Mouse (Mus musculus) embryonic facial prominence, embryonic 10.5 days (tissue): Measurements from ENCODE around the gene Pcbp4. TPM values are rescaled to one million over a fixed set of nuclear protein-coding genes. Genes with fewer than 3 reads are reported as not detected.

ENCODE experiments used
- DNase-seq: peaks from one replicate; pipeline ENCODE4 v3.0.0-alpha.2; 2017; ENCODE audit warnings: low spot score
- H3K27ac ChIP-seq: fragments of 300-500 bp; sonication (generic); replicated peaks from 2 replicates; pipeline ENCODE4 v1.5.1; 2016; ENCODE audit warnings: mild to moderate bottlenecking
- H3K27me3 ChIP-seq: fragments of 300-500 bp; sonication (generic); replicated peaks from 2 replicates; pipeline ENCODE4 v1.6.1; 2016; ENCODE audit warnings: low read depth, mild to moderate bottlenecking; ENCODE audit not compliant: poor library complexity, severe bottlenecking
- H3K36me3 ChIP-seq: fragments of 300-500 bp; sonication (generic); replicated peaks from 2 replicates; pipeline ENCODE4 v1.6.1; 2016; ENCODE audit warnings: mild to moderate bottlenecking, moderate library complexity
- H3K4me1 ChIP-seq: fragments of 300-500 bp; sonication (generic); 2 replicates; pipeline ENCODE4 v1.6.1; 2016
- H3K4me3 ChIP-seq: fragments of 300-500 bp; sonication (generic); 2 replicates; pipeline ENCODE4 v1.5.1; 2016; ENCODE audit warnings: mild to moderate bottlenecking, moderate library complexity
- H3K9me3 ChIP-seq: fragments of 300-500 bp; sonication (generic); 2 replicates; pipeline ENCODE4 v1.6.1; 2016; ENCODE audit warnings: mild to moderate bottlenecking
- WGBS: fragments of 180-500 bp; shearing (Covaris S2); methylation state at CpG from one replicate; pipeline ENCODE4 v1.1.7; 2016; 5-methylcytosine and 5-hydroxymethylcytosine counted together
- polyA plus RNA-seq: library from polyadenylated mRNA; unstranded; fragments of >200 nt; fragmentation: Nextera tagmentation; extraction: Ambion mirVana; gene quantifications from 2 replicates; pipeline ENCODE4 v1.2.1, GENCODE M21; 2016

Pcbp4 gene
- polyA plus RNA-seq, 1 experiment from 2014 or later, result 320 TPM

- DNase-seq, result no peak
- Histone ChIP-seq H3K4me3 (no peak overlapping the region), H3K4me1 (peaks cover 61% of the 10 kb centered on the region), H3K27me3 (peaks cover 18% of the 10 kb centered on the region; the same call in 1 of the 2 replicates), H3K9me3 (no peaks in the 10 kb centered on the region), H3K36me3 (peaks cover 20% of the 10 kb centered on the region), H3K27ac (no peak overlapping the region; the same call in 1 of the 2 replicates)
- 68% methylated on average over 9 of the region's 9 CpGs for WGBS
Measured at GRCm38 (mm10) chr9:106469776-106470175, 16.7 kb downstream of the Pcbp4 start.

- peak overlapping the region; percentile 31; the same call in 1 of the 2 replicates for H3K27ac ChIP-seq
- H3K4me1 ChIP-seq, result peaks cover 63% of the 10 kb centered on the region
Measured at GRCm38 (mm10) chr9:106470991-106471750, 18.1 kb downstream of the Pcbp4 start.

GRCm38 (mm10) chr9:106471892-106472291, 18.8 kb downstream of the Pcbp4 start:
- H3K4me1 ChIP-seq, result peaks cover 70% of the 10 kb centered on the region
- no peaks in the 10 kb centered on the region for H3K9me3 ChIP-seq
- peak overlapping the region; percentile 35 for H3K4me3 ChIP-seq
- DNase-seq, result peak; percentile 73
- H3K36me3 ChIP-seq, result 0 out of 2 replicates have a peak, but pooled peaks cover 2% of the 10 kb centered on the region
- peaks cover 6% of the 10 kb centered on the region; the same call in 1 of the 2 replicates for H3K27me3 ChIP-seq
- H3K27ac ChIP-seq, result peak overlapping the region; percentile 31; the same call in 1 of the 2 replicates
- 7% methylated on average over 5 of the region's 5 CpGs for WGBS

More at GRCm38 (mm10) chr9:106470991-106471750, 18.1 kb downstream of the Pcbp4 start:
- Histone ChIP-seq H3K4me3 (peak overlapping the region; percentile 35; the same call in 1 of the 2 replicates), H3K36me3 (peaks cover 6% of the 10 kb centered on the region; the same call in 1 of the 2 replicates), H3K9me3 (no peaks in the 10 kb centered on the region), H3K27me3 (peaks cover 6% of the 10 kb centered on the region; the same call in 1 of the 2 replicates)
- no peak for DNase-seq
- 61% methylated on average over 14 of the region's 14 CpGs for WGBS

- Histone ChIP-seq H3K4me3 (no peak overlapping the region), H3K9me3 (no peaks in the 10 kb centered on the region), H3K27ac (peak overlapping the region; percentile 37; the same call in 1 of the 2 replicates), H3K4me1 (peaks cover 70% of the 10 kb centered on the region), H3K27me3 (peaks cover 6% of the 10 kb centered on the region; the same call in 1 of the 2 replicates), H3K36me3 (no peaks in the 10 kb centered on the region)
- DNase-seq, result no peak
- 69% methylated on average over 4 of the region's 4 CpGs for WGBS
Measured at GRCm38 (mm10) chr9:106472321-106472720, 19.2 kb downstream of the Pcbp4 start.

GRCm38 (mm10) chr9:106473081-106473752, 20.1 kb downstream of the Pcbp4 start:
- Histone ChIP-seq H3K27ac (0 out of 2 replicates have a peak overlapping the region, but pooled peaks have one; percentile 77), H3K27me3 (peaks cover 6% of the 10 kb centered on the region; the same call in 1 of the 2 replicates), H3K36me3 (no peaks in the 10 kb centered on the region), H3K9me3 (no peaks in the 10 kb centered on the region), H3K4me3 (no peak overlapping the region), H3K4me1 (peaks cover 78% of the 10 kb centered on the region)
- no peak for DNase-seq
- WGBS, result 90% methylated on average over 16 of the region's 16 CpGs

GRCm38 (mm10) chr9:106473753-106474105, 20.6 kb downstream of the Pcbp4 start:
- WGBS, result 77% methylated on average over 5 of the region's 5 CpGs
- no peak overlapping the region for H3K4me3 ChIP-seq
- no peaks in the 10 kb centered on the region for H3K36me3 ChIP-seq
- peaks cover 80% of the 10 kb centered on the region for H3K4me1 ChIP-seq
- no peaks in the 10 kb centered on the region for H3K9me3 ChIP-seq
- no peak for DNase-seq
- peaks cover 6% of the 10 kb centered on the region; the same call in 1 of the 2 replicates for H3K27me3 ChIP-seq
- H3K27ac ChIP-seq, result peak overlapping the region; percentile 77

GRCm38 (mm10) chr9:106474456-106474855, 21.4 kb downstream of the Pcbp4 start:
- DNase-seq, result peak; percentile 89
- Histone ChIP-seq H3K4me3 (peak overlapping the region; percentile 35), H3K27me3 (peaks cover 6% of the 10 kb centered on the region; the same call in 1 of the 2 replicates), H3K4me1 (peaks cover 76% of the 10 kb centered on the region), H3K36me3 (peaks cover 4% of the 10 kb centered on the region), H3K27ac (peak overlapping the region; percentile 77), H3K9me3 (no peaks in the 10 kb centered on the region)
- 3% methylated on average over 6 of the region's 6 CpGs for WGBS

- H3K9me3 ChIP-seq, result no peaks in the 10 kb centered on the region
- 63% methylated on average over 7 of the region's 7 CpGs for WGBS
- peaks cover 9% of the 10 kb centered on the region for H3K36me3 ChIP-seq
- no peak for DNase-seq
- H3K4me1 ChIP-seq, result peaks cover 70% of the 10 kb centered on the region
- H3K27ac ChIP-seq, result peak overlapping the region; percentile 77
- peak overlapping the region; percentile 35 for H3K4me3 ChIP-seq
- peaks cover 6% of the 10 kb centered on the region; the same call in 1 of the 2 replicates for H3K27me3 ChIP-seq
Measured at GRCm38 (mm10) chr9:106475046-106475445, 22.0 kb downstream of the Pcbp4 start.

GRCm38 (mm10) chr9:106475663-106476001, 22.5 kb downstream of the Pcbp4 start, which contains the start of gene Rrp9:
Gene Rrp9 (plus strand): TSS chr9:106475963.
- WGBS, result 88% methylated on average over 10 of the region's 10 CpGs
- H3K4me3 ChIP-seq, result peak within 1 kb of the TSS; percentile 81
- peak within 1 kb of the TSS; percentile 77 for H3K27ac ChIP-seq
- DNase-seq, result no peak
- peaks cover 15% of the 10 kb centered on the region for H3K36me3 ChIP-seq
- no peaks in the 10 kb centered on the region for H3K9me3 ChIP-seq
- H3K4me1 ChIP-seq, result peaks cover 69% of the 10 kb centered on the region
- H3K27me3 ChIP-seq, result peaks cover 6% of the 10 kb centered on the region; the same call in 1 of the 2 replicates

- peaks cover 2% of the 10 kb centered on the region; the same call in 1 of the 2 replicates for H3K27me3 ChIP-seq
- 36% methylated on average over 16 of the region's 16 CpGs for WGBS
- peak overlapping the region; percentile 81 for H3K4me3 ChIP-seq
- H3K4me1 ChIP-seq, result peaks cover 66% of the 10 kb centered on the region
- DNase-seq, result no peak
- H3K27ac ChIP-seq, result peak overlapping the region; percentile 68
- H3K36me3 ChIP-seq, result peaks cover 22% of the 10 kb centered on the region
- no peaks in the 10 kb centered on the region for H3K9me3 ChIP-seq
Measured at GRCm38 (mm10) chr9:106476002-106476923, 23.2 kb downstream of the Pcbp4 start.

GRCm38 (mm10) chr9:106476924-106477484, 23.9 kb downstream of the Pcbp4 start, which contains the start of gene Parp3:
Gene Parp3 (minus strand): TSS chr9:106476949.
- no peaks in the 10 kb centered on the region for H3K9me3 ChIP-seq
- H3K36me3 ChIP-seq, result peaks cover 29% of the 10 kb centered on the region
- H3K27me3 ChIP-seq, result no peaks in the 10 kb centered on the region; the same call in 1 of the 2 replicates
- peak; percentile 99 for DNase-seq
- peak within 1 kb of the TSS; percentile 81 for H3K4me3 ChIP-seq
- WGBS, result under 1% methylated on average over 41 of the region's 41 CpGs
- H3K27ac ChIP-seq, result peak within 1 kb of the TSS; percentile 68
- peaks cover 58% of the 10 kb centered on the region for H3K4me1 ChIP-seq
